Mouse (Mus musculus) myocyte (in vitro differentiated cells): ENCODE results near the gene Csrnp2.

Experiments used
- CEBPB ChIP-seq: IDR thresholded peaks from 2 replicates; pipeline ENCODE4 v1.6.1; 2011; ENCODE audit warnings: mild to moderate bottlenecking, moderate library complexity; ENCODE audit not compliant: poor library complexity, insufficient read depth, severe bottlenecking
- E2F4 ChIP-seq: IDR thresholded peaks from one replicate; pipeline ENCODE4 v1.6.1; 2011; ENCODE audit warnings: mild to moderate bottlenecking, control low read depth, moderate library complexity; ENCODE audit not compliant: insufficient read depth
- MAX ChIP-seq: IDR thresholded peaks from one replicate; pipeline ENCODE4 v1.6.1; 2011; ENCODE audit warnings: low read depth, mild to moderate bottlenecking, control low read depth
- MYOD1 ChIP-seq, 3 experiments: IDR thresholded peaks; one replicate each; pipeline ENCODE4 v1.6.1; 2011; ENCODE audit warnings: control low read depth in 2 of 3, low read depth in 2 of 3, mild to moderate bottlenecking in 2 of 3, moderate library complexity in 1 of 3; ENCODE audit not compliant: insufficient read length in 2 of 3, control insufficient read depth in 1 of 3
- MYOG ChIP-seq, 3 experiments: IDR thresholded peaks; one replicate each; pipeline ENCODE4 v1.6.1; 2011; ENCODE audit warnings: control low read depth in 2 of 3, low read depth in 2 of 3, mild to moderate bottlenecking in 2 of 3; ENCODE audit not compliant: insufficient read length in 2 of 3, control insufficient read depth in 1 of 3, insufficient read depth in 1 of 3
- POLR2A ChIP-seq: IDR thresholded peaks from one replicate; pipeline ENCODE4 v1.6.1; 2011; ENCODE audit warnings: low read depth, mild to moderate bottlenecking, control low read depth, moderate library complexity; ENCODE audit not compliant: insufficient read length
- POLR2AphosphoS2 ChIP-seq: IDR thresholded peaks from one replicate; pipeline ENCODE4 v1.6.1; 2011; ENCODE audit warnings: low read depth, control low read depth; ENCODE audit not compliant: insufficient read length
- REST ChIP-seq: IDR thresholded peaks from one replicate; pipeline ENCODE4 v1.6.1; 2011; ENCODE audit warnings: mild to moderate bottlenecking, control low read depth, moderate library complexity; ENCODE audit not compliant: insufficient read depth, insufficient read length
- SRF ChIP-seq: IDR thresholded peaks from one replicate; pipeline ENCODE4 v1.6.1; 2011; ENCODE audit warnings: low read depth; ENCODE audit not compliant: control insufficient read depth, insufficient read length
- TCF12 ChIP-seq: IDR thresholded peaks from one replicate; pipeline ENCODE4 v1.6.1; 2011; ENCODE audit warnings: mild to moderate bottlenecking, control low read depth; ENCODE audit not compliant: poor library complexity, insufficient read depth, severe bottlenecking
- USF1 ChIP-seq: IDR thresholded peaks from one replicate; pipeline ENCODE4 v1.6.1; 2011; ENCODE audit warnings: low read depth, mild to moderate bottlenecking, control low read depth, moderate library complexity

DNA sequence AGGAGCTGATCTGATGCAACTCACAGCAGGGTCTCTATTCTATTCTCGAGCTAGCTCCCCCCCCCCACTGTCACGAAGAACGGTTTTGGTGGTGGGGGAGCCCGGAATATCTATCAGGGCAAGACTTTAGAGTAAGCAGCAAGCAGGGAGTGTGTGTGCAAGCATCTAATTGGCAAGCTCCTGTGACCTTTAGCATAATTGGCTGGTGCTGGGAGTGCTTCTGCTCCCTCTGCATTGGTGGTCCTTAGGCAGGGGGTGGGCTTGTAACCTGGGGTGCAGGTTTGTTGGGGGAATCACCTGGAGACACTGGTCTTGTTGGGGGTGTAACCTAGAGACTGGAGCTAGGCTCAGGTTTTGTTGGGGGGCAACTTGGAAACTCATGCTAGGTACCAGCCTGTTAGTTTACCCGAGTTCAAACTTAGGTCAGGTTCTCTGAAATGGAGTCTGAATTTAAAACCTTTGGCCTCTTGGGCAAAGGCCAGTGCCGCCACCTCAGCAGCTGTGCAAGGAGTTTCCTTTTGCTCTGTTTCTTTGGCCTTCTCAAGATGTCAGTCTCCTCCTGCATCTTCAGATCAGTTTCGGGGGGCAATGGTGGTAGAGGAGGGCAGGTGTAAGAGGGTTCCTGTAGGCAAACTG lies 38.8 kb downstream of the Csrnp2 start:
- no peak for TF ChIP-seq POLR2A
- TF ChIP-seq TCF12, result no peak
- TF ChIP-seq POLR2AphosphoS2, result no peak
- no peak for TF ChIP-seq MYOG (IDR thresholded peaks at IDR 0.05; ENCODE audit: control insufficient read depth in 1 of 3, insufficient read depth in 1 of 3, insufficient read length in 2 of 3, low read depth in 2 of 3)
- no peak for TF ChIP-seq MAX
- TF ChIP-seq USF1, result no peak
- no peak for TF ChIP-seq SRF
- TF ChIP-seq E2F4, result no peak
- no peak for TF ChIP-seq CEBPB
- TF ChIP-seq REST, result no peak
- TF ChIP-seq MYOD1 (IDR thresholded peaks at IDR 0.05; ENCODE audit: control insufficient read depth in 1 of 3, insufficient read length in 2 of 3, low read depth in 2 of 3), result no peak
